Mouse (Mus musculus): ENCODE measurements around the gene Dcaf8. TPM values are rescaled to one million over a fixed set of nuclear protein-coding genes. Genes with fewer than 3 reads are reported as not detected.
A peak's percentile ranks its signal among the peaks of the same experiment; 100 is the strongest.

Dcaf8 gene
- polyA plus RNA-seq (2011; ENCODE audit: insufficient read depth, insufficient read length, low read depth, missing spikeins) = 98.6 and 103 TPM in 2 replicates

GRCm38 (mm10) chr1:172147835-172148278 is at the start of gene Dcaf8:
Gene Dcaf8 (plus strand): TSS chr1:172148084.
- Histone ChIP-seq H3K9ac (ENCODE audit: low read depth, poor library complexity, severe bottlenecking) (peak within 1 kb of the TSS; percentile 96), H3K36me3 (ENCODE audit: control insufficient read depth, insufficient read depth, low read length, poor library complexity, severe bottlenecking) (peaks cover 16% of the 10 kb centered on the region), H3K27ac (ENCODE audit: insufficient read depth, low read length) (peak within 1 kb of the TSS; percentile 79), H3K27me3 (ENCODE audit: control insufficient read depth, insufficient read depth, low read length, poor library complexity, severe bottlenecking) (no peaks in the 10 kb centered on the region), H3K4me3 (ENCODE audit: low read depth, low read length) (peak within 1 kb of the TSS; percentile 96), H3K9me3 (replicated peaks; ENCODE audit: control insufficient read depth, insufficient read depth, low read length, poor library complexity, severe bottlenecking) (no peaks in the 10 kb centered on the region), H3K4me1 (ENCODE audit: control insufficient read depth, insufficient read depth, low read length) (no peaks in the 10 kb centered on the region)
- TF ChIP-seq CTCF (IDR thresholded peaks at IDR 0.05; ENCODE audit: low read depth, low read length) = no peak
- 0 out of 2 replicates have a peak, but pooled peaks have one; percentile 39 for TF ChIP-seq EP300 (IDR thresholded peaks at IDR 0.05; ENCODE audit: insufficient read depth, low read depth, low read length)
- TF ChIP-seq POLR2A (IDR thresholded peaks at IDR 0.05; ENCODE audit: insufficient read depth, low read length) = peak; percentile 35

GRCm38 (mm10) chr1:172099325-172100033 is 48.4 kb upstream of the Dcaf8 start:
- Histone ChIP-seq H3K27me3 (ENCODE audit: control insufficient read depth, insufficient read depth, low read length, poor library complexity, severe bottlenecking) (no peaks in the 10 kb centered on the region), H3K9ac (ENCODE audit: low read depth, poor library complexity, severe bottlenecking) (no peak overlapping the region), H3K4me1 (ENCODE audit: control insufficient read depth, insufficient read depth, low read length) (no peaks in the 10 kb centered on the region), H3K4me3 (ENCODE audit: low read depth, low read length) (no peak overlapping the region), H3K36me3 (ENCODE audit: control insufficient read depth, insufficient read depth, low read length, poor library complexity, severe bottlenecking) (peaks cover 29% of the 10 kb centered on the region), H3K9me3 (replicated peaks; ENCODE audit: control insufficient read depth, insufficient read depth, low read length, poor library complexity, severe bottlenecking) (no peaks in the 10 kb centered on the region), H3K27ac (ENCODE audit: insufficient read depth, low read length) (no peak overlapping the region)
- no peak for TF ChIP-seq POLR2A (IDR thresholded peaks at IDR 0.05; ENCODE audit: insufficient read depth, low read length)
- TF ChIP-seq EP300 (IDR thresholded peaks at IDR 0.05; ENCODE audit: insufficient read depth, low read depth, low read length) = no peak
- TF ChIP-seq CTCF (IDR thresholded peaks at IDR 0.05; ENCODE audit: low read depth, low read length) = no peak

- Histone ChIP-seq H3K9ac (ENCODE audit: low read depth, poor library complexity, severe bottlenecking) (no peak overlapping the region), H3K4me1 (ENCODE audit: control insufficient read depth, insufficient read depth, low read length) (no peaks in the 10 kb centered on the region), H3K9me3 (replicated peaks; ENCODE audit: control insufficient read depth, insufficient read depth, low read length, poor library complexity, severe bottlenecking) (no peaks in the 10 kb centered on the region), H3K27me3 (ENCODE audit: control insufficient read depth, insufficient read depth, low read length, poor library complexity, severe bottlenecking) (no peaks in the 10 kb centered on the region), H3K4me3 (ENCODE audit: low read depth, low read length) (no peak overlapping the region), H3K36me3 (ENCODE audit: control insufficient read depth, insufficient read depth, low read length, poor library complexity, severe bottlenecking) (peaks cover 29% of the 10 kb centered on the region), H3K27ac (ENCODE audit: insufficient read depth, low read length) (no peak overlapping the region)
- TF ChIP-seq CTCF (IDR thresholded peaks at IDR 0.05; ENCODE audit: low read depth, low read length) (no peak), POLR2A (IDR thresholded peaks at IDR 0.05; ENCODE audit: insufficient read depth, low read length) (no peak), EP300 (IDR thresholded peaks at IDR 0.05; ENCODE audit: insufficient read depth, low read depth, low read length) (no peak)
These were observed 44.3 kb upstream of the Dcaf8 start for GRCm38 (mm10) chr1:172103619-172104018.

GRCm38 (mm10) chr1:172105101-172105500 is 42.8 kb upstream of the Dcaf8 start:
- H3K27ac ChIP-seq (ENCODE audit: insufficient read depth, low read length) = no peak overlapping the region
- H3K4me3 ChIP-seq (ENCODE audit: low read depth, low read length) = no peak overlapping the region
- H3K36me3 ChIP-seq (ENCODE audit: control insufficient read depth, insufficient read depth, low read length, poor library complexity, severe bottlenecking) = peaks cover 35% of the 10 kb centered on the region
- H3K4me1 ChIP-seq (ENCODE audit: control insufficient read depth, insufficient read depth, low read length) = no peaks in the 10 kb centered on the region
- TF ChIP-seq CTCF (IDR thresholded peaks at IDR 0.05; ENCODE audit: low read depth, low read length) = no peak
- TF ChIP-seq POLR2A (IDR thresholded peaks at IDR 0.05; ENCODE audit: insufficient read depth, low read length) = no peak
- no peak for TF ChIP-seq EP300 (IDR thresholded peaks at IDR 0.05; ENCODE audit: insufficient read depth, low read depth, low read length)
- no peaks in the 10 kb centered on the region for H3K27me3 ChIP-seq (ENCODE audit: control insufficient read depth, insufficient read depth, low read length, poor library complexity, severe bottlenecking)
- H3K9me3 ChIP-seq (replicated peaks; ENCODE audit: control insufficient read depth, insufficient read depth, low read length, poor library complexity, severe bottlenecking) = no peaks in the 10 kb centered on the region
- no peak overlapping the region for H3K9ac ChIP-seq (ENCODE audit: low read depth, poor library complexity, severe bottlenecking)

- TF ChIP-seq CTCF (IDR thresholded peaks at IDR 0.05; ENCODE audit: low read depth, low read length) (no peak), POLR2A (IDR thresholded peaks at IDR 0.05; ENCODE audit: insufficient read depth, low read length) (no peak), EP300 (IDR thresholded peaks at IDR 0.05; ENCODE audit: insufficient read depth, low read depth, low read length) (no peak)
- no peak overlapping the region for H3K27ac ChIP-seq (ENCODE audit: insufficient read depth, low read length)
- H3K9me3 ChIP-seq (replicated peaks; ENCODE audit: control insufficient read depth, insufficient read depth, low read length, poor library complexity, severe bottlenecking) = no peaks in the 10 kb centered on the region
- H3K4me1 ChIP-seq (ENCODE audit: control insufficient read depth, insufficient read depth, low read length) = no peaks in the 10 kb centered on the region
- no peak overlapping the region for H3K9ac ChIP-seq (ENCODE audit: low read depth, poor library complexity, severe bottlenecking)
- no peak overlapping the region for H3K4me3 ChIP-seq (ENCODE audit: low read depth, low read length)
- H3K36me3 ChIP-seq (ENCODE audit: control insufficient read depth, insufficient read depth, low read length, poor library complexity, severe bottlenecking) = peaks cover 45% of the 10 kb centered on the region
- H3K27me3 ChIP-seq (ENCODE audit: control insufficient read depth, insufficient read depth, low read length, poor library complexity, severe bottlenecking) = no peaks in the 10 kb centered on the region
These were observed 40.0 kb upstream of the Dcaf8 start for GRCm38 (mm10) chr1:172107777-172108477.

GRCm38 (mm10) chr1:172116948-172117347 is 30.9 kb upstream of the Dcaf8 start:
- peaks cover 65% of the 10 kb centered on the region for H3K36me3 ChIP-seq (ENCODE audit: control insufficient read depth, insufficient read depth, low read length, poor library complexity, severe bottlenecking)
- TF ChIP-seq CTCF (IDR thresholded peaks at IDR 0.05; ENCODE audit: low read depth, low read length) = no peak
- H3K9ac ChIP-seq (ENCODE audit: low read depth, poor library complexity, severe bottlenecking) = no peak overlapping the region
- no peaks in the 10 kb centered on the region for H3K4me1 ChIP-seq (ENCODE audit: control insufficient read depth, insufficient read depth, low read length)
- no peak overlapping the region for H3K4me3 ChIP-seq (ENCODE audit: low read depth, low read length)
- H3K9me3 ChIP-seq (replicated peaks; ENCODE audit: control insufficient read depth, insufficient read depth, low read length, poor library complexity, severe bottlenecking) = no peaks in the 10 kb centered on the region
- no peaks in the 10 kb centered on the region for H3K27me3 ChIP-seq (ENCODE audit: control insufficient read depth, insufficient read depth, low read length, poor library complexity, severe bottlenecking)
- no peak overlapping the region for H3K27ac ChIP-seq (ENCODE audit: insufficient read depth, low read length)
